Mouse (Mus musculus) T-helper 2 cell (primary cell): Measurements from ENCODE around the gene Amz2.

Experiments
- in situ Hi-C: fragments of 300-600 bp; cut with MboI, MseI; formaldehyde crosslinking; loops from one replicate; pipeline ENCODE4 v1.15.1; 2025; ENCODE audit warnings: high pct_unique_total_duplicates

The Amz2 gene

DNA sequence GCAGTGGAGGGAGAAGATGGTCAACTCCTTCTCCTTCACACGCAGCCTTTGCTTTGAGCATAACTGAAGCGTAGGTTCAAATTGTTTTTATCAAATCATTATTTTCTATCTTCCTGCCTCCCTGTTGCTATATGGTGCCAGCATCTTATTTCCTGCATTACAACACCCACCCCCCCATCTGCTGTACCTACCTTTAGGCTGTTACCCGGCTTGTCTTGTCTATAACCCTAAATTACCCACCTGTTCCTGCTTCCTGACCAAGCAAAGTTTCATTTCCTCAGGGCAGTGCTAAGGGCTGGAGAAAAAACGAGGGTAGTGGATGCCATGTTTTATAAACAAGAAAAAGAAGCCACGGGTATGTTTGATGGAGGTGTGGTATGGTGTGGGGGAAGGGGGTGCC is 4.5 kb upstream of the Amz2 start:
- in situ Hi-C loops = no loop called here

DNA sequence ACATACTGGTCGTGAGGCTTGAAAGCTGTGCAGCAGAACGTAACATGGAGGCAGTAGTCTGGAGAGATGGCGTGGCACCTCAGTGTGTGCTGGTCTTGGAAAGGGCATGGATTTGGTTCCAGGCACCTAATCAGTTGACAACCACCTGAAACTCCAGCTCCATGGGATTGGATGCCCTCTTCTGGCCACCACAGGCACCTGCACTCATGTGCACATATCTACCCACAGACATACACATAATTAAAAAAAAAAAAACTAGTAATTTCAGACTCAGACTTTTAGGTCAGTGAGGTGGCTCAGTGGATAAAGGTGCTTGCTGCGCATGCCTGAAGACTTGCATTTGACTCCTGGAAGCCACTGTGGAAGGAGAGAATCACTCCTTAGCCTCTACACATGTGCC is 3.5 kb upstream of the Amz2 start:
- in situ Hi-C loops = no loop called here

DNA sequence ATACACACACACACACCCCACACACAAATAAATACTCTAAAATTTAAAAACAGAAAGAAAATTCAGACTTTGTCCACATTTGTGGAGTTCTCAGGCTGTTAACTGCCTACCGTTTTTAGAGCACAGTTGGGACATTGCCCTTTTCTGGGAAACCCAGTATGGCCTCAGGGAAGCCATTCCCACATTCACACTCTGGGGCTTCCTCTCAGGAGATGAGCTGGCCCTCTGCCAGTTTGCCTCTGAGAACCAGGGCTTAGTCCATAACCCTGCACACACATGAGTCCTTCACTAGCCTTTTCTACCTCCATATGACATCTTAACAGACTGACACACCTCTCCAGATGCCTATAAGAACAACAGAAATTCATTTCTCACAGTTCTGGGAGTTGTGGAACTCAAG is 2.5 kb upstream of the Amz2 start:
- in situ Hi-C loops = no loop called here

DNA sequence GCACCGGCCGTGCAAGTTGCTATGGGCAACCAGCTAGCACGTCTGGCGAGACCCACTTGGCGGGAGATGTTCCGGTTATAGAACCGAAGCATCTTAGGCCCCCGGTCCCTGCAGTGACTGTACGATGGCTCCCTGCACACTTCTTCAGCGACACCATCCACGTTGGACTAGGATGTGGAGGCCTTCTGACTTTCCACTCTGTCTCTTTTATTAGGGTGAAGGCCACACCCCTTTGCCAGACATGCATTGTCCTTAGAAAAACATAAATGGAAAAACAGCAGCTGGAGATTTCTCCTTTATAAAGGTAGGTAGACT is 483 bp downstream of the Amz2 start:
- in situ Hi-C loops = loop anchor here (5.0 kb wide), 1 partner anchor 59 kb away; no protein-coding TSS in a partner anchor

DNA sequence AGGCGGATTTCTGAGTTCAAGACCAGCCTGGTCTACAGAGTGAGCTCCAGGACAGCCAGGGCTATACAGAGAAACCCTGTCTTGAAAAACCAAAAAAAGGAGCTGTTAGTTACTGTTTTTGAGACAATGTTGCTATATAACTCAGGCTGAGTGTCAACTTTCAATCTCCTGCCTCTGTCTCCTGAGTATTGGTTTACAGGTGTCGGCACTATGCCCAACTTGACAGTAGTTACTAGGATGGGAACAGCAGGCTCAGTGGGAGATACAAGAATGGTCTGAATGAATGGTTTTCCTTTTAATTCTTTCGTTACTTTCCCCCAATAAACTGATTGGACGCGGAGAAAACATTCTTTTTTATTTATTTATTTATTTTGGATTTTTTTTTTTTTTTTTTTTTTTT is 1.6 kb downstream of the Amz2 start:
- in situ Hi-C loops = loop anchor here (5.0 kb wide), 1 partner anchor 60 kb away; no protein-coding TSS in a partner anchor

DNA sequence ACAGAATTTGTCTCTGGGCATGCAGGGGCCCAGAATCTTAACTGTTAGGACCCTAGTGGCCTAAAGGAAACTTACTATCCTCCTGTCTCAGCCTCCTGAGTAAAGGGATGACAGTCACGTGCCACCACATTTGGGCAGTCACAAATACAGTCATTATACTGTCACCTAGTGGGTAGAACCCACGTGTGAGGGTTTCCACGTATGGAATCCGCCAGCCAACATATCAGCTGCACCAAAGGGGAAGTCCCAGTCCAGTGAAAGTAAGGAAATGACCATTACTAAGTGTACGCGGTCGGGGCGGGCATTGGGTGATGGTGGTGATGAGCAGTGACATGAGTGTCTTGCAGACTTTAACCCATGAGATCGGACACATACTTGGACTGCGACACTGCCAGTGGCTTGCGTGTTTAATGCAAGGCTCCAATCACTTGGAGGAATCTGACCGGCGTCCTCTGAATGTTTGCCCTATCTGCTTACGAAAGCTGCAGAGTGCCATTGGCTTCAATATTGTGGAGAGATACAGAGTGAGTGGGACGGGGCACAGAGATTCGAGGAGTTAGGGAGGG is 8.6 kb downstream of the Amz2 start:
- in situ Hi-C loops = no loop called here

DNA sequence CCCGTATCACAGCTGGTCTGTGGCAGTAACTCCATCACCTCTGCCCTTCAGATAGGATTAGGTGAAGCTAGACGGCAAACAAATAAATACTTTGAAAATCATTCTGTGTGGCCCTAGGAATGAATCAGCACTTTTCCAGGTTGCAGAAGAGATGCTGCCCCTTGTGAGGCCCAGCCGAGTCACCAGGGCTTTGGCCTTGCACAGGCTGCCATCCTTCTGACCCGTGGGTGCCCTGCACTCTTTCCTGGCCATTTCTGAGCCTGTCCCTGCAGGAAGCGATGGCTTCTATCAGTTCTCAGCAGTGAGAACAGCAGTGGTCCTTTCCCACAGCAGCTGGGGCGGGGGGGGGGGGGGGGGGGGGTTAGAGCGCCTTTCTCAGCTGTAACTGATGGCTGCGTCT is 11.1 kb downstream of the Amz2 start:
- in situ Hi-C loops = no loop called here

DNA sequence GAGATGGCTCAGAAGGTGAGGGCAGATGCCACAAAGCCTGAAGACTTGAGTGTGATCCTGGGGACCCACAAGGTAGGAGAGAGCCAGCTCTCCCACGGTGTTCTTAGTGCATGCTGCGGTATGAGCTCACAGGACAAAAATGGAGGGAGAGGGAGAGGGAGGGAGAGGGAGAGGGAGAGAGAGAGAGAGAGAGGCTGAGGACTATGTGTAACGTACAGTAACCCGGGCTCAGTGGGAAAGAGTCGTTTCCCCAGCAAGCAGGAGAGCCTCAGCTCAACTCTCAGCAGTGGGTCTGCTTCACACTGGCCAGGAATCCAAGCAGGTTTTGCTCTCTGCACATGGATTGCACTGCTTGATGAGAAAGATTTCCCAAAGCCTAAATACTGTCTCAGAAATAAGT is 13.5 kb downstream of the Amz2 start:
- in situ Hi-C loops = no loop called here

DNA sequence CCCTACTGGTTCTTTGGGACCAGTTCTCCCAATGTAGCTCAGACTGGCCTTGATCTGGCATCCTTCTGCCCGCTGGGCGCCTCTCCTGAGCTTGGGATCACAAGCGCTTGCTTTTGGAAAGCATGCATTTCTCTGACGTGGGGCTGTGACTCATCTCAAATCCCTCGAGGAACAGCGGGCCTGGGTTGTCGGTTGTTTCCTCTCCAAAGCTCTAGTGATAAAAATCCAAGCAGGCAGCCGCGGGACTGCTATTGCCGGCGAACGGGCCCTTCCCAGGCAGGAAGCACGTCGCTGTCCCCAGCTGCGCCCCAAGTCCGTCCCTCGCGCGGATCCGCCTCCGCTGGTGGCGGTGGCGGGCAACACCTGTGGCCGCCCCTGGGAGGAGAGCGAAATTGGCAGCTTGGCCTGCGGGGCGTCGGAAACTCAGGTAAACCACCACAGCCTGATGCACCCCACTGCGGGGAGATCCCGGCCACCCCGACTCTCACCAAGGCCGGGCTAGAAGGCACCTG is 14.1 kb downstream of the Amz2 start:
- in situ Hi-C loops = loop anchor here (5.0 kb wide), 2 partner anchors 123 to 183 kb away; no protein-coding TSS in a partner anchor

DNA sequence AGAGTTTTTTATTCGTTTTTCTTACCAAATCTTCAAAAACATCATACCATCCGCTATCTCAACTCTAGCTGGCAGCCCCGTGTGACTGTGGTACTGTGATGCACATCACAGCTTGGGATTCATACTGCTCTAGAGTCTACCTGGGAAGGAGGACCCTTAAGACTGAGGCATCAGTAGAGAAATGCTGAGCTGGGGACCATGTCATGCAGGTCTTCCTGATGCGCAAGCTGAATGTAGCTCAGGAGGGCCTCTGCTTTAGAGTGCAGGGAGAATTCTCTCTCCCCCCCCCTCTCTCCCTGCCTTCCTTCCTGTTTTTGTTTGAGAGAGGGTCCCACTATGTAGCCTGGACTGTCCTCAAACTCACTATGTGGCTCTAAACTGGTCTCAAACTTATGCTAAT is 14.9 kb downstream of the Amz2 start:
- in situ Hi-C loops = loop anchor here (5.0 kb wide), 2 partner anchors 123 to 183 kb away; no protein-coding TSS in a partner anchor

DNA sequence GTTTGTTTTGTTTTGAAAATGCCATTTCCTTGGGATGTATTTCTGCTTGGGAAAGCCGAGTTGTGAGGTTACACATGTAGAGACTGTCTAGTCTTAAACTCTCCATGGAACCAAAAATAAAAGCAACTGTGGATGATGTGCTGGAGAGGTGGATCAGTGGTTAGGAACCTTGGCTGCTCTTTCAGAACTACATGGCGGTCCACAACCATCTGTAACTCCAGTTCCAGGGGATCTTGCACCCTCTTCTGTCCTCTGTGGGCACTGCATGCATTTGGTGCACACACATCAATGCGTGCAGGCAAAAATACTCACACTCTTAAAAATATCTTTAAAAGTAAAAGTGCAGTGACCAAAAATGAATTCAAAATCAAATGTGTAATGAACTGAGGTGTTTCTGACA is 15.4 kb downstream of the Amz2 start:
- in situ Hi-C loops = loop anchor here (5.0 kb wide), 2 partner anchors 124 to 184 kb away; no protein-coding TSS in a partner anchor

DNA sequence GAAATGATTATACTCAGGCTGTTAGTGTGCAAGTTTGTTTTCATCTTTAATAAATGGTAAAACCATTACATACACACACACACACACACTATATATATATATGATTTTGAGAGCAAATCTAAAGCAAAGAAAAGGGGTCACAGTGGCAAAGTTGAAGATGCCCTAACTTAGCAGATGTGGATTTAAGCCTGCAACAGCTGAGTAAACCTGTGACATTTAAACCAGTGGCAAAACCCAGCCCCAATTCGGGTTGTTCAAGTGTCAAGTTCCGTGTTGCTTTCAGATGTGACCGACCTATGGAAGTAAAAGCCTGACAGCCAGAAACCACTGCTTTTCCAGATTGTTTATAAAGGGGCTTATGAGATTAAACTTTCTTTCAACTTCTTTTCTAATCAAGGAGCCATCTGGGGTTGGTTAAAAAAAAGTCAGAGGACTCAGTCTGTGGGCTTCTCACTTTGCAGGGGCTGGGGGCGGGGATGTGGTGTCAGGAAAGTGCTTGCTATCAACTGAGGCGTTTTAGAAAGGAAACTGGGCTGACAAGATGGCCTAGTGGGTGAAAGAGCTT is 16.5 kb downstream of the Amz2 start:
- in situ Hi-C loops = loop anchor here (5.0 kb wide), 2 partner anchors 125 to 185 kb away; no protein-coding TSS in a partner anchor

DNA sequence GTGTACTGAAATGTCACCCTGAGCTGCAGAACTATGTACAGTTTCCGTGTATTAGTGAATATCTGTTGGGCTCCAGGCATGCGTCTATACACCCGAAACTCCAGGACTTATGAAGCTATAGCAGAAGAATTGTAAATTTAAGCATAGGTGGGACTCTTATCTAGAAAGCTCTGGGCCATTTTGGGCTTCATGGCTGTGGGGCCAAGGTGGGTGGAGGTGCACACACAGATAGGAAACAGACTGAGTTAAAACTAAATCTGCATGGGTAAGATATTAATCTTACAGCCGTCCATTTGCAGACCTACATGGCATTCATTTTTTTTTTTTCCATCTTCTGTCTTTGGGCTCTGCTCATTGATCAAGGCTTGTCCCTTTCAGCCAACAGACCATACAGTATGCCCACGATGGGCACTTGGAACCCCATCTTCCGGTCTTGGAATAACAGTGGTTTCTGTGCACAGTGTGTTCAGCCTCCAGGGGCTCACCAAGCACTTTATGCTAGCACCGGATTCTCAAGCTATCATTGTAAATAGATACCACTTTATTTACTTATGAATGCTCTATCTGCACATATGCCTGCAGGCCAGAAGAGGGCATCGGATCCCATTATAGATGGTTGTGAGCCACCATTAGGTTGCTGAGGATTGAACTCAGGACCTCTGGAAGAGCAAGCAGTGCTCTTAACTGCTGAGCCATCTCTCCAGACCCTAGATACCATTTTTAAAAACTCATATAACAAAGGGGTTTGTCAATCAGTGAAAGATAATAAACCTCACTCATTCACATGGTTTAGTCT is 17.9 kb downstream of the Amz2 start:
- in situ Hi-C loops = loop anchor here (5.0 kb wide), 2 partner anchors 126 to 186 kb away; no protein-coding TSS in a partner anchor

DNA sequence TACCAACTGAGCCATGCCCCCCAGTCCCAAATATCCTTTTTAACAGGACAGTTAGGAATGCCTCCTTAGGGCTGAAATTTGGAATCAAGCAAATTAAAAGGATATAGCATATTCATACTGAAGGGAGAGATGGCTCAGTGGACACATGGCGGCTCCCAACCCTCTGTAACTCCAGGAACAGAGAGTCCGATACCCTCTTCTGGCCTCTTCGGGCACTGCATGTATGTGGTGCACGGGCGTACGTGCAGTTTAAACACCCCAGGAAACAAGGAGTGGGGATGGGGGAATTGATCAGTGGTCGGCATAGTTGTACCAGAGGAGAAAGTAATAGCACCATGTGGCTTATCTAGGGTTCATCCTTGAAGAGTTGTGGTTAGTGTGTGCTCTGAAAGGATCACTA is 18.9 kb downstream of the Amz2 start:
- in situ Hi-C loops = loop anchor here (5.0 kb wide), 2 partner anchors 127 to 187 kb away; no protein-coding TSS in a partner anchor

DNA sequence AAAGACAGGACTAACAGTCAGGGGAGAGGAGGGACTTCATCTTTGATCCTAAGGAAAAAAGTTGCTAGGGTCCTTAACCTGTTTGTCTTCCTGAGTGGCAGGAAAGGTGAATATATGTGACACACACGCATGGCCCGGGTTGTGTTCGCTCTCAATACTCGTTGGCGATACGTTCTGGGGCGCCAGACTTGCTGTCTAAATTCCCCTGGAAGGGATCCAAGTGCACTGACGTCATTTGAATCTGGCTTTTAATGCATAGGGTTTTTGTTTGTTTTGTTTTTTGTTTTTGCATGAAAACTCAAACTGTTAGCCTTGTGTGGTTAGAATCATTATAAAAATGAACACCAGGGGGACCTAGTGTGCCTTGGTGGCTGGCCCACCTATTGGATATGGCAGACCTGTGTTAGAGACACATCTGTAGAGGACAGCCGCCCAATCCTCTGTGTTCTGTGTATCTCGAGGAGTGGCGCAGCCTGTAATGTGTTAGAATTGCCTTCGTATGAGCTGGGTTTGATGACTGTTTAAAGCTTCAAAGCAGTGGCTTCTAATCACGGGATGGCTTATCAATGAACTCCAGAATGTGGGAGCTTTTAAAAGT is 19.8 kb downstream of the Amz2 start:
- in situ Hi-C loops = loop anchor here (5.0 kb wide), 2 partner anchors 97 to 142 kb away; no protein-coding TSS in a partner anchor

DNA sequence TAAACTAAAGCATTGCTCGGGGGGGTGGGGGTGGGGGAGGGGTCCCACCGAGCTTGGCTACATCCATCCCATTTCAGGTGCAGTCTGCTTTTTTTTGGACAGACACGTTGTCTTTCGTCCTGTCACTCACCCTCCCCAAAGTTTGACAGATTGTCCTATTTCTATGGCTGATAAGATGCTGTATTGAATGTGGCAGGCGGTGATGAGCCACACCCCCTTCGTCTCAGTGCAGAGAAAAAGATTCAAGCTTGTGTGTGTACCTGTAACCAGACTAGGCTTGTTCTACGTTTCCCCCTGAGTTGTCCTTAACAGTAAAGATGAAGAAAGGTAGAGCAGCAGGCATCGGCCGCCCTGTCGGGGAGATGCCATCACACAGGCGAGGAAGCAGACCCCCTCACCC is 25.4 kb downstream of the Amz2 start:
- in situ Hi-C loops = no loop called here

DNA sequence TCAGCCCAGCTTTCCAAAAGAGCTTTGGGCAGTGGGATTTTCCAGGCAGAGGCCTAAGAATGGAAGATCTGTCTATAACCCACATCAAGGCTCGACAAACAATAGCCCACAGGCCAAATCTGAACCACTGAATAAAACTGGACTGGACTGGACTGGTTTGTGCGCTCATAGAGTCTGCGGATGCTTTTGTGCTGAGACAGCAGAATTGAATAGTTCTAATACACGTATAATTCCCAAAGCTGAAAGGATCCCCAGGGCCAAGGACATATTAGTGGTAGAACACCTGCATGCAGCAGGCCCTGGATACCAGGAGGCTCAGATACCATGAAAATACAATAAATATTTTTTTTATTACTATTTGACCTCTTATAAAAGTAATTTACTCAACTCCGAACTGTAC is 30.5 kb downstream of the Amz2 start:
- in situ Hi-C loops = no loop called here

DNA sequence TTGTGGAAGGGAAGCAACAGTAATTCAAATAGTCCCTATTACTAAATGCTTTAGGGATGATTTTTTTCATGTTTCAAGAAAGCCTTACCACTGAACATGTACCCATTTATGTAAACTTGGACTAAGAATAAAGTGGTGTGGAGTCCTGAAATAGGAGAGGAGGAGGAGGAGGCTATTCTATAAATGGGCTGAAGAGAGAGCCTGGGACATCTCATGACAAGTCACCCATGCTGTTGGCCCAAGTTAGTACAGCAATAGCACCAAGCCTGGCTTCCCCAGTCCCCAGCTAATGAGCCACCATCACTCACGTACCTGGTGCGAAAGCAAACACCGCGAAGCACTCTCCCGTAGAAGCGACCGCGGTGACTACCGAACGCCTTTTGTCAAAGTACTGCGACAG is 32.4 kb downstream of the Amz2 start:
- in situ Hi-C loops = no loop called here

DNA sequence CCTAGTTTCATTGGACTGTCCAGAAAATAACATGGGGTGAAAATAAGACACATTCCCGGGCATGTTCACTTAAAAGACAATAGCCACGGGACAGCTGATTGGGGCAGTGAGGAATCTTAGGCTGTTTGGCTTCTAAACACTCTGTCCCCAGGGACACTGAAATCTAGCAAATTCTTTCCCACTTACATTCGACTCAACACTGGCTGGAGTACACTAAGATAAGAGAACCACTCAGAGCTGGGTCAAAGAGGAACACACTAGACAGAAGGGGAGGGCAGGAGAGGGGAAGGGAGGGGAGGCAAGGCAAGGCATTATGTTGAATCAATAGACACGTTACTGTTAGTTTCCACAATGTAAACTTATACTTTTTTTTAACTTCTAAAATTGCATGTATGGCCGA is 34.8 kb downstream of the Amz2 start:
- in situ Hi-C loops = loop anchor here (10.0 kb wide), 1 partner anchor 394 kb away; no protein-coding TSS in a partner anchor

DNA sequence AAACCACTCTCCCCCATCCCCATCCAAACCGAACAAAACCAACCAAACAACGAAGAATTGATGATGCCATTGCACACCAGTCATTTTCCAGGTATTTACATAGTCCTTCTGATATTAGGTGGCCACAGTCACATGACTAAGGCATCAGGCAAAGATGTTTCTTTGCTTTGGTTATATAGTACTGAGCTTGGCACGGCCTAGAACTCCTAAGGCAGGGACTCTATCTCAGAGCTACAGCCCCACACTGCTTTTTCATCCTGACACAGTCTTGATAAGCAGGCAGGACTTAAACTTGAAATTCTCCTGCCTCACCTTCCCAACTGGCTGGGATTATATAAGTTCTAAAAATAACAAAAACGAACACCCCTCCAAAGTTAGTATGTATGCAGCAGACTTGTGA is 39.3 kb downstream of the Amz2 start:
- in situ Hi-C loops = loop anchor here (10.0 kb wide), 1 partner anchor 390 kb away; no protein-coding TSS in a partner anchor

DNA sequence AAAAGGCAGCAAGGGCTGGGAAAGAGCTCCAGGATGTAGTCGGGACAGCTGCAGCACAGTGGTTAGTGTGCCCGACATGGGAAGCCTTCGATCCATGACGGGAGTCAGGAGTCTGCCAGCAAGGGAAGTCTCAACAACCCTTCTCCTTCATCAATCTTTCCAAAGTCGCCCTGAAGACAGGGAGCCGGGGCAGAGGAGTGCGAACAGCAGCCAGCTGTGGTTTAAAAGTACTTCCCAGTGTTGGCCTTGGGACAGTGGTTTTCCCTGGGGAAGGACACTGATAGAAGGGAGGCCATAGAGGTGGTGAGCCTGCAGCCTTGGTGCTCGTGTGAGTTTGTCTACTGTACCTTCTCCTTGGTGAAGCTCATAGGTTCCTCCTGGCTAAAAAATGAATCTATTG is 41.2 kb downstream of the Amz2 start:
- in situ Hi-C loops = loop anchor here (10.0 kb wide), 1 partner anchor 388 kb away; no protein-coding TSS in a partner anchor

DNA sequence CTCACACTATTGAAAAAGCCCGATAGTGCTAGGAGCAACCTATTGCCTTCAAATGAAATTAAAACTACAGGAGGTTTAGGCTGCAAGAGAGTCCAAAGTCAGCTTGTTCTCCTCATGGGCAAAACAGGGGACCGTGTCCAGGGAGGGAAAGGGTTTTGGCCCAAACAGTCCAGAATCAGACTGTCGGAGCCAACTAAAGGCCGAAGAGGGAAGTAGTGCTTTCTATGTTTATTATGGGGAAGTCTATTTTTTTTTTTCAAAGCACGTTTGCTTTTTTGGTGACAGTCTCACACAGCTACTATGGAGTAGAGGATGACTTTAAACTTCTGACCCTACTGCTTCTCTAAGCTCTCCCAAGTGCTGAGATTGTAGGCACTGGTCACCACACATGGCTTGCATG is 42.4 kb downstream of the Amz2 start:
- in situ Hi-C loops = loop anchor here (10.0 kb wide), 1 partner anchor 387 kb away; no protein-coding TSS in a partner anchor
